ENCODE assay signal across 9 mouse cellular contexts in the genomic region with DNA sequence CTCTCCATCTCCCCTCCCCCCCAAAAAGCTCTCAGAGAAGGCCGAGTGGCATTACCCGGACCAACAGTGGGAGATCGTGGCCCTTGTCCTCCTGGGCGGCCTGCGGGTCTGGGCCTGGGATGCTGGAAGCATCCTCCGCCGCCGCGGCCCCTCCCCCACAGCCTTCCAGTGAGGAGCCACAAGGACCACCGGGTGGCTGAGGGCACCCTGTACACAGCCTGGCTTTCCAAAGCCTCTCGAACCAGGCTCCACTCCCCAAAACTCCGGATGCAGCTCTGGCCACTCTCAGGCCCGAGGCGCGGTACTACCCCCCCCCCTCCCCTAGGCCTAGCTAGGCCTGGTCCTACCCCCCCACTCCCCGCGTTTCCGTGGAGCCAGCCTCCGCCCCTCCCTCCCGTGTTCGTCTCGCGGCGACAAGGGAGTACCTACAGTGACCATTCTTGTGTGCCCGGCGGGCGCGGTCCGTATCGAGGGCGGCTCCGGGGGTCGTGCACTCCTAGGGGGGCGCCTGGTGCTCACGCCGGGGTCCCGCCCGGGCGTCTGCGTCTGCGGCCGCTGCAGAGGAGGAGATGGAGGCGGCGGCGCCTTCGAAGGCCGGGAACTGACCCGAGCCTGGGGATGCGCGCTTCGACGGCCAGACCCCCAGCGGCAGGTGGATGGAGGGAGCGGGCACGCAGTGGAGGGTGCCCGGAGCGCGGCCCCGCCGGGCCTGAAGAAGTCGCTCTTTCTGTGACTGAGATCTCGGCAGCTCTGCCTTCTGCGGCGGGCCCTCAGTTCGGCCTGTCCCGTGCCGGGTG. TPM values are rescaled to one million over a fixed set of nuclear protein-coding genes. Genes with fewer than 3 reads are reported as not detected.
DNase-seq lines count a peak whose midpoint lies in the region; ATAC-seq lines count a peak whose summit lies in the region.
"Had no signal": no experiment of that assay in that cellular context is flagged by ENCODE, and none has a peak within 500 bp of the region (broad histone marks: within the 10 kb centered on the region; RNA-seq: fewer than 3 reads in every experiment).

No protein-coding gene starts in this region.

- peak overlapping the region; percentile 76 for H3K4me2 ChIP-seq in hindbrain, embryonic 15.5 days

- 1% methylated on average over 67 of the region's 67 CpGs for WGBS in heart, embryonic 10.5 days
- WGBS in hindbrain, embryonic 15.5 days = under 1% methylated on average over 47 of the region's 67 CpGs

- H3K27ac ChIP-seq in heart, embryonic 10.5 days = peak overlapping the region; percentile 64; the same call in 1 of the 2 replicates
- peak overlapping the region; percentile 91 for H3K27ac ChIP-seq in hindbrain, embryonic 15.5 days (replicated peaks)

- no peaks in the 10 kb centered on the region for H3K36me3 ChIP-seq in heart, embryonic 10.5 days
- no peaks in the 10 kb centered on the region for H3K36me3 ChIP-seq in hindbrain, embryonic 15.5 days

- H3K9ac ChIP-seq in hindbrain, embryonic 15.5 days = peak overlapping the region; percentile 98

- peak overlapping the region; percentile 58 for H3K4me3 ChIP-seq in heart, embryonic 10.5 days
- H3K4me3 ChIP-seq in hindbrain, embryonic 15.5 days = peak overlapping the region; percentile 99

- H3K27me3 ChIP-seq in heart, embryonic 10.5 days (ENCODE audit: insufficient read depth, poor library complexity, severe bottlenecking) = peaks cover 79% of the 10 kb centered on the region
- no peaks in the 10 kb centered on the region for H3K27me3 ChIP-seq in hindbrain, embryonic 15.5 days

- no peaks in the 10 kb centered on the region for H3K9me3 ChIP-seq in heart, embryonic 10.5 days
- H3K9me3 ChIP-seq in hindbrain, embryonic 15.5 days = no peaks in the 10 kb centered on the region

- intact Hi-C loops in heart, postnatal 36 days (cut with DNase I) = no loop called here

- DNase-seq in heart, embryonic 10.5 days (ENCODE audit: low spot score) = no peak
- DNase-seq in heart, postnatal 36 days = no peak
- peak; percentile 27 for DNase-seq in thymus, postnatal 14 days
- DNase-seq in thymus, adult 18-20 months = no peak
- DNase-seq in naive thymus-derived CD4-positive, alpha-beta T cell, adult 2 months (ENCODE audit: low read depth) = peak; percentile 33
- no peak for DNase-seq in layer of hippocampus, adult 18-20 months (ENCODE audit: low spot score in 2 of 2)
- no peak for DNase-seq in lung, postnatal 4 days

- ATAC-seq in hindbrain, embryonic 15.5 days (ENCODE audit: low FRiP score, low read depth) = peak; percentile 28

- H3K4me1 ChIP-seq in heart, embryonic 10.5 days = peaks cover 36% of the 10 kb centered on the region
- peaks cover 55% of the 10 kb centered on the region for H3K4me1 ChIP-seq in hindbrain, embryonic 15.5 days (replicated peaks)

RNA-seq across cellular contexts. Expression of gene Elavl3, which starts 0.5 kb away (rescaled TPM):
- polyA plus RNA-seq in heart, embryonic 10.5 days (2016; fragmentation: Nextera tagmentation; extraction: Ambion mirVana) = 0.15 and 0.29 TPM in 2 replicates
- under 1 TPM; 0.05 to 0.11 TPM for total RNA-seq in heart, postnatal 36 days (2021)
- 97.4 and 104 TPM in 2 replicates for polyA plus RNA-seq in hindbrain, embryonic 15.5 days (2015; fragmentation: Nextera tagmentation; extraction: Ambion mirVana)
- 100 to 1,000 TPM; 168 to 172 TPM for total RNA-seq in layer of hippocampus, adult 18-20 months (2021)
- total RNA-seq: hematopoietic stem cell, adult 5-6 weeks had no signal

RNA-seq across cellular contexts. Expression of gene Gm49318, which starts 19.7 kb away (rescaled TPM):
- not detected in 2 replicates for polyA plus RNA-seq in heart, embryonic 10.5 days (2016; fragmentation: Nextera tagmentation; extraction: Ambion mirVana)
- total RNA-seq in heart, postnatal 36 days (2021) = not detected
- polyA plus RNA-seq in hindbrain, embryonic 15.5 days (2015; fragmentation: Nextera tagmentation; extraction: Ambion mirVana) = not detected in 2 replicates
- total RNA-seq in layer of hippocampus, adult 18-20 months (2021) = 1 to 10 TPM; 2.0 to 4.4 TPM
- total RNA-seq: hematopoietic stem cell, adult 5-6 weeks had no signal

RNA-seq across cellular contexts. Expression of gene Zfp653, which starts 19.8 kb away (rescaled TPM):
- polyA plus RNA-seq in heart, embryonic 10.5 days (2016; fragmentation: Nextera tagmentation; extraction: Ambion mirVana) = 9.6 and 10.8 TPM in 2 replicates
- total RNA-seq in heart, postnatal 36 days (2021) = 1 to 10 TPM; 4.4 to 5.2 TPM
- 17.3 and 19.6 TPM in 2 replicates for polyA plus RNA-seq in hindbrain, embryonic 15.5 days (2015; fragmentation: Nextera tagmentation; extraction: Ambion mirVana)
- 10 to 100 TPM; 20.8 to 21.7 TPM for total RNA-seq in layer of hippocampus, adult 18-20 months (2021)

RNA-seq across cellular contexts. Expression of gene Ecsit, which starts 33.9 kb away (rescaled TPM):
- 58.4 and 65.6 TPM in 2 replicates for polyA plus RNA-seq in heart, embryonic 10.5 days (2016; fragmentation: Nextera tagmentation; extraction: Ambion mirVana)
- total RNA-seq in heart, postnatal 36 days (2021) = 100 to 1,000 TPM; 103 to 106 TPM
- polyA plus RNA-seq in hindbrain, embryonic 15.5 days (2015; fragmentation: Nextera tagmentation; extraction: Ambion mirVana) = 56.0 and 63.5 TPM in 2 replicates
- 10 to 100 TPM; 49.8 to 51.3 TPM for total RNA-seq in layer of hippocampus, adult 18-20 months (2021)

RNA-seq across cellular contexts. Expression of gene Cnn1, which starts 47.7 kb away (rescaled TPM):
- polyA plus RNA-seq in heart, embryonic 10.5 days (2016; fragmentation: Nextera tagmentation; extraction: Ambion mirVana) = 246 and 375 TPM in 2 replicates
- 1 to 10 TPM; 7.3 to 8.8 TPM for total RNA-seq in heart, postnatal 36 days (2021)
- polyA plus RNA-seq in hindbrain, embryonic 15.5 days (2015; fragmentation: Nextera tagmentation; extraction: Ambion mirVana) = 1.6 and 2.3 TPM in 2 replicates
- under 1 TPM in 1 of 2 experiments, not detected in 1; 0.53 TPM for total RNA-seq in layer of hippocampus, adult 18-20 months (2021)
- total RNA-seq: hematopoietic stem cell, adult 5-6 weeks had no signal

Comparison
In these comparisons a context has a peak if more than half of its experiments do, and no peak if none do; other contexts are left out.
1. DNase-seq: peak in thymus, postnatal 14 days (single experiment) and naive thymus-derived CD4-positive, alpha-beta T cell, adult 2 months (single experiment); none in heart, embryonic 10.5 days (single experiment), heart, postnatal 36 days (0 of 2), thymus, adult 18-20 months (0 of 2), layer of hippocampus, adult 18-20 months (0 of 2) and lung, postnatal 4 days (0 of 2).
2. RNA of gene Elavl3, which starts 0.5 kb away (total RNA-seq): 168 to 172 TPM in layer of hippocampus, adult 18-20 months; 0.05 to 0.11 TPM in heart, postnatal 36 days; every median in the first group is over 100 times any median in the second.